Mouse (Mus musculus) testis, adult 2 months (tissue): ENCODE data around the gene AC170998.1. TPM values are rescaled to one million over a fixed set of nuclear protein-coding genes. Genes with fewer than 3 reads are reported as not detected.
"Not testable (repeated sequence)": the region's sequence is repeated elsewhere in the genome, so short reads cannot be mapped to it uniquely, and the experiment has no call there.

Source experiments
- H3K27ac ChIP-seq: fragments of 200-500 bp; 2 replicates; pipeline ENCODE4 v1.5.1; 2012; ENCODE audit warnings: low read depth, low read length; ENCODE audit not compliant: control insufficient read depth, insufficient read depth
- H3K27me3 ChIP-seq: fragments of 200-500 bp; 2 replicates; pipeline ENCODE4 v1.6.1; 2012; ENCODE audit warnings: mild to moderate bottlenecking, low read length, moderate library complexity; ENCODE audit not compliant: control insufficient read depth, insufficient read depth
- H3K36me3 ChIP-seq: fragments of 200-500 bp; 2 replicates; pipeline ENCODE4 v1.6.1; 2012; ENCODE audit warnings: mild to moderate bottlenecking, low read length; ENCODE audit not compliant: control insufficient read depth, insufficient read depth
- H3K4me1 ChIP-seq: fragments of 200-500 bp; 2 replicates; pipeline ENCODE4 v1.6.1; 2012; ENCODE audit warnings: low read length; ENCODE audit not compliant: control insufficient read depth, insufficient read depth
- H3K4me3 ChIP-seq: fragments of 200-500 bp; 2 replicates; pipeline ENCODE4 v1.5.1; 2012; ENCODE audit warnings: low read depth, mild to moderate bottlenecking, low read length, moderate library complexity, mixed read lengths; ENCODE audit not compliant: control insufficient read depth
- CTCF ChIP-seq: fragments of 200-500 bp; IDR thresholded peaks from 2 replicates; pipeline ENCODE4 v1.5.1; 2012; ENCODE audit warnings: low read depth, mild to moderate bottlenecking, inconsistent platforms, low read length, moderate library complexity; ENCODE audit not compliant: control insufficient read depth, insufficient read depth, insufficient replicate concordance
- POLR2A ChIP-seq: fragments of 200-500 bp; IDR thresholded peaks from 2 replicates; pipeline ENCODE4 v1.6.1; 2012; ENCODE audit warnings: low read depth, mild to moderate bottlenecking, inconsistent platforms, low read length, moderate library complexity; ENCODE audit not compliant: control insufficient read depth
- polyA plus RNA-seq: library from polyadenylated mRNA; depleted of rRNA; stranded (reverse); fragments of >200 nt; gene quantifications from 2 replicates; pipeline ENCODE4 v1.2.3, GENCODE M21; 2012; rRNA removed

The AC170998.1 gene
- polyA plus RNA-seq, 1 experiment = not detected

GRCm38 (mm10) chr17:28774303-28774702 is 48.4 kb downstream of the AC170998.1 start:
- H3K27ac ChIP-seq, H3K36me3 ChIP-seq, H3K27me3 ChIP-seq, H3K4me3 ChIP-seq: not testable (repeated sequence)
- H3K4me1 ChIP-seq = peaks cover 11% of the 10 kb centered on the region
- TF ChIP-seq CTCF = peak; percentile 46; the same call in 1 of the 2 replicates

DNA sequence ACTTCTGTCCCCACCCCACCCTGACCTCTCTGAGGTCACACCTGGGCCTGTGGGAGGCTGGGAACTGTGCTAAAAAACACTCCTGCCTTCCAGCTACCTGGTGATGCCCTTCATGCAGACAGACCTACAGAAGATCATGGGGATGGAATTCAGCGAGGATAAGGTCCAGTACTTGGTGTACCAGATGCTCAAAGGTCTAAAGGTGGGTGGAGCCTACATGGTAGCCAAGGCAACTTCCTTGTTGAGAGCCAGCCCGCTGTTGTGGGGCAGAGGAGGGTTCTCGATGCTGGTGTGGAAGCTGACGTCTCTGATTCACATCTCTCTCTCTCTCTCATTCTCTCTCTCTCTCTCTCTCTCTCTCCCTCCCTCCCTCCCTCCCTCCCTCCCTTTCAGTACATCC is 49.3 kb downstream of the AC170998.1 start:
- no peak overlapping the region for H3K27ac ChIP-seq
- no peak overlapping the region for H3K4me3 ChIP-seq
- H3K4me1 ChIP-seq = peaks cover 3% of the 10 kb centered on the region; the same call in 1 of the 2 replicates
- no peaks in the 10 kb centered on the region for H3K27me3 ChIP-seq
- H3K36me3 ChIP-seq = no peaks in the 10 kb centered on the region
- TF ChIP-seq POLR2A (no peak), CTCF (no peak)

Other genes with a start within 250 kb of the AC170998.1 start
- 19.8 and 22.7 TPM in 2 replicates for gene Fkbp5, start 208.6 kb upstream of the AC170998.1 start, polyA plus RNA-seq
- 513 and 515 TPM in 2 replicates for gene Armc12, start 195.3 kb upstream of the AC170998.1 start, polyA plus RNA-seq
- gene Clpsl2, start 176.7 kb upstream of the AC170998.1 start, polyA plus RNA-seq = not detected in 2 replicates
- 2.5 and 4.1 TPM in 2 replicates for gene Clps, start 165.3 kb upstream of the AC170998.1 start, polyA plus RNA-seq
- 0.10 TPM in 1 of 2 replicates, not detected in the other for gene Lhfpl5, start 150.4 kb upstream of the AC170998.1 start, polyA plus RNA-seq
- gene Srpk1, start 103.4 kb upstream of the AC170998.1 start, polyA plus RNA-seq = 167 and 171 TPM in 2 replicates
- gene Slc26a8, start 35.9 kb upstream of the AC170998.1 start, polyA plus RNA-seq = 170 and 188 TPM in 2 replicates
- 10.9 and 14.2 TPM in 2 replicates for gene Mapk14, start 34.8 kb upstream of the AC170998.1 start, polyA plus RNA-seq
- 2.1 and 2.8 TPM in 2 replicates for gene Mapk13, start 43.2 kb downstream of the AC170998.1 start, polyA plus RNA-seq
- gene Brpf3, start 75.0 kb downstream of the AC170998.1 start, polyA plus RNA-seq = 134 and 137 TPM in 2 replicates
- gene Pnpla1, start 132.3 kb downstream of the AC170998.1 start, polyA plus RNA-seq = 0.76 and 0.79 TPM in 2 replicates
- gene 4930539E08Rik, start 189.2 kb downstream of the AC170998.1 start, polyA plus RNA-seq = 4.7 and 4.9 TPM in 2 replicates
- gene Pxt1, start 217.8 kb downstream of the AC170998.1 start, polyA plus RNA-seq = 189 and 199 TPM in 2 replicates
- 34.2 and 34.6 TPM in 2 replicates for gene Kctd20, start 225.9 kb downstream of the AC170998.1 start, polyA plus RNA-seq